Mouse (Mus musculus) heart, postnatal 0 days (tissue): Measurements from ENCODE around the gene S100pbp. TPM values are rescaled to one million over a fixed set of nuclear protein-coding genes. Genes with fewer than 3 reads are reported as not detected.

Source experiments
- ATAC-seq: fragments of 200-750 bp; cut with Nextera tagmentation; 2 replicates; pipeline ENCODE4 v1.8.0; 2017; ENCODE audit warnings: low read depth, moderate number of reproducible peaks, moderate library complexity; ENCODE audit not compliant: insufficient read depth
- DNase-seq: peaks from one replicate; pipeline ENCODE4 v3.0.0-alpha.2; 2016; ENCODE audit warnings: low spot score
- H3K27ac ChIP-seq: fragments of 300-500 bp; sonication (generic); 2 replicates; pipeline ENCODE4 v1.5.1; 2014; ENCODE audit warnings: low read depth, mild to moderate bottlenecking
- H3K27me3 ChIP-seq: fragments of 300-500 bp; sonication (generic); 2 replicates; pipeline ENCODE4 v1.6.1; 2014; ENCODE audit warnings: low read length, mixed read lengths; ENCODE audit not compliant: control insufficient read depth, insufficient read depth
- H3K36me3 ChIP-seq: fragments of 300-500 bp; sonication (generic); replicated peaks from 2 replicates; pipeline ENCODE4 v1.6.1; 2014; ENCODE audit warnings: low read length, mixed read lengths; ENCODE audit not compliant: control insufficient read depth, insufficient read depth
- H3K4me1 ChIP-seq: fragments of 300-500 bp; sonication (generic); 2 replicates; pipeline ENCODE4 v1.6.1; 2014; ENCODE audit warnings: antibody characterized with exemption; ENCODE audit not compliant: control insufficient read depth, insufficient read depth
- H3K4me2 ChIP-seq: fragments of 300-500 bp; sonication (generic); 2 replicates; pipeline ENCODE4 v1.6.1; 2014; ENCODE audit warnings: low read depth, mild to moderate bottlenecking, low read length, moderate library complexity
- H3K4me3 ChIP-seq: fragments of 300-500 bp; sonication (generic); 2 replicates; pipeline ENCODE4 v1.5.1; 2014; ENCODE audit warnings: low read depth, low read length
- H3K9ac ChIP-seq: fragments of 300-500 bp; sonication (generic); replicated peaks from 2 replicates; pipeline ENCODE4 v1.6.1; 2014; ENCODE audit warnings: low read depth, low read length, mixed read lengths
- H3K9me3 ChIP-seq: fragments of 300-500 bp; sonication (generic); replicated peaks from 2 replicates; pipeline ENCODE4 v1.6.1; 2016; ENCODE audit warnings: low read length; ENCODE audit not compliant: control insufficient read depth
- CTCF ChIP-seq: IDR thresholded peaks from 2 replicates; pipeline ENCODE4 v1.5.1; 2016; ENCODE audit warnings: antibody characterized with exemption, control low read depth, low read depth
- EP300 ChIP-seq: IDR thresholded peaks from 2 replicates; pipeline ENCODE4 v1.6.1; 2016; ENCODE audit warnings: antibody characterized with exemption, low read depth
- WGBS: fragments of 180-500 bp; shearing (Covaris S2); extraction: QIAGEN DNeasy Blood & Tissue Kit; methylation state at CpG from one replicate; pipeline ENCODE4 v1.1.7; 2014; 5-methylcytosine and 5-hydroxymethylcytosine counted together
- polyA plus RNA-seq: library from polyadenylated mRNA; unstranded; fragments of >200 nt; fragmentation: Nextera tagmentation; extraction: Ambion mirVana; gene quantifications from 2 replicates; pipeline ENCODE4 v1.2.1, GENCODE M21; 2015
- total RNA-seq: library from RNA; depleted of rRNA; stranded (reverse); fragments of >200 nt; gene quantifications from 2 replicates; pipeline ENCODE4 v1.2.3, GENCODE M21; 2014; ENCODE audit warnings: low replicate concordance

S100pbp gene
- total and polyA plus RNA-seq, 2 experiments from 2014 or later = 6.9 to 24.5 TPM

DNA sequence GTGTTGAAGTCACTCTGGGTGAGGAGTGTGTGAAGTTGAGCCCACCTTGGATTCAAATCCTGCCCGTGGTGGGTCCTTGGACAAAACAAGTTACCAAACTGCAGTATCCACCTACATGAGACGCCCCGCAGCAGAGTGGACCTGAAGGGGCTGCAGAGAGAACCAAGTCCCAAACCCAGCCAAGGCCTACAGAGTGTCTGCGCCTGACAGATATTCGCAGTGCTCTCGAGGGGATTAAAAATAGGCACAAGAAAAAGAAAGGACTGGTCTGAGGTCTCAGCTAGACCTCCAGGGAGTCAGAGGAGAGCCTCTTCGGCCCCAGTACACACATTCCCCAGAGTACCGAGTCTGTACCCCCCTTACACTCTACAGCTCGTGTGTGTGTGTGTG, 53.3 kb downstream of the S100pbp start:
- Histone ChIP-seq H3K27ac (no peak overlapping the region), H3K4me2 (peak overlapping the region; percentile 92), H3K36me3 (no peaks in the 10 kb centered on the region; the same call in 1 of the 2 replicates), H3K9me3 (no peaks in the 10 kb centered on the region), H3K4me3 (peak overlapping the region; percentile 63), H3K4me1 (peaks cover 12% of the 10 kb centered on the region), H3K9ac (peak overlapping the region; percentile 88), H3K27me3 (peaks cover 8% of the 10 kb centered on the region)
- TF ChIP-seq EP300 = no peak
- TF ChIP-seq CTCF = no peak
- ATAC-seq = no peak
- WGBS = 31% methylated on average over 9 of the region's 9 CpGs
- DNase-seq = no peak

GRCm38 (mm10) chr4:129135637-129136036, 53.9 kb downstream of the S100pbp start:
- DNase-seq (no peak), ATAC-seq (no peak)
- TF ChIP-seq CTCF = no peak
- no peak for TF ChIP-seq EP300
- Histone ChIP-seq H3K9me3 (no peaks in the 10 kb centered on the region), H3K4me1 (peaks cover 9% of the 10 kb centered on the region; the same call in 1 of the 2 replicates), H3K27me3 (peaks cover 12% of the 10 kb centered on the region), H3K4me3 (no peak overlapping the region), H3K36me3 (no peaks in the 10 kb centered on the region; the same call in 1 of the 2 replicates), H3K4me2 (no peak overlapping the region), H3K27ac (no peak overlapping the region), H3K9ac (no peak overlapping the region)
- WGBS = 61% methylated on average over 2 of the region's 2 CpGs

DNA sequence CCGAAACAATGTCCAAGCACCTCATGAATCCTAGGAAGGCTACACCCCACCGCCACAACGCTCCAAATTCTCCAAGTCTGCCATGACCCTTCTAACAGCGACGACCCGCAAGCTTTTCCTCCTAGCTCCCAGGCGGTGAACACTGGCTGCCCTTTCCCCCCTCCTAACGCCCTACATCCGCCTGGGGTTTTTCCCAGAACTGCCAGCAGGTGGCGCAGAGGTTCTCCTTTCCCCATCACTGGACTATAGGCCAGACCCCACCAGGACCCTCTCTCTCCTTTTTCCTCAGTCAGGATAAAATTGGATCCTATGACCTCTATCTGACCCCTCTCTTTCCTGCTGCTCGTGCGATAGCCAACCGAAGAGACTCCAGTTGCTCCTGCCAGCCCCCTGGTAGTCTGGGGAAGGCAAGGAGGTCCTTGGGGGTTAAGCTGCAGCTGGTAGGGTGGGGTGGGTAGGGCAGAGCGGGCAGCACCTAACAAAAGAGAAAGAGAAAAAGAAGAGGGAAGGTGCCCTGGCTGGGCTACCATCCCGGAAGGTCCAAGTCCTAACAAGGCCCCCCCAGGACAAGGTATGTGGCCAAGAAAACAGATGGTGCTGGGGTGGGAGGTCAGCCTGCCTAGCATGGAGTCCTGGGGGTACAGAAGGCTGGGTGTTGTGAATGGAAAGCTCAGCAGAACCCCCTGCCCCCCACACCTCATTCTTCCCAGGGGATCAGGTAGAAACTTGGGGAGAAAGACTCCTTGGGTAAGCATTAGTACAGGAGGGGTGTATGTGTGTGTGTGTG, 54.5 kb downstream of the S100pbp start:
- ATAC-seq = 0 out of 2 replicates have a peak, but pooled peaks have one; percentile 34
- Histone ChIP-seq H3K4me1 (peaks cover 10% of the 10 kb centered on the region; the same call in 1 of the 2 replicates), H3K27me3 (peaks cover 16% of the 10 kb centered on the region), H3K9ac (no peak overlapping the region), H3K9me3 (no peaks in the 10 kb centered on the region), H3K4me3 (0 out of 2 replicates have a peak overlapping the region, but pooled peaks have one; percentile 11), H3K27ac (no peak overlapping the region), H3K36me3 (no peaks in the 10 kb centered on the region; the same call in 1 of the 2 replicates), H3K4me2 (peak overlapping the region; percentile 49)
- peak; percentile 65 for DNase-seq
- 11% methylated on average over 15 of the region's 15 CpGs for WGBS
- peak; percentile 84 for TF ChIP-seq CTCF
- no peak for TF ChIP-seq EP300

GRCm38 (mm10) chr4:129130755-129131303, 58.7 kb downstream of the S100pbp start:
- no peak for ATAC-seq
- Histone ChIP-seq H3K4me3 (peak overlapping the region; percentile 11; the same call in 1 of the 2 replicates), H3K4me1 (0 out of 2 replicates have a peak, but pooled peaks cover 3% of the 10 kb centered on the region), H3K27me3 (peaks cover 18% of the 10 kb centered on the region), H3K4me2 (peak overlapping the region; percentile 28; the same call in 1 of the 2 replicates), H3K27ac (no peak overlapping the region), H3K36me3 (no peaks in the 10 kb centered on the region), H3K9ac (no peak overlapping the region), H3K9me3 (no peaks in the 10 kb centered on the region)
- no peak for DNase-seq
- TF ChIP-seq CTCF = no peak
- TF ChIP-seq EP300 = no peak
- WGBS = 5% methylated on average over 16 of the region's 17 CpGs

DNA sequence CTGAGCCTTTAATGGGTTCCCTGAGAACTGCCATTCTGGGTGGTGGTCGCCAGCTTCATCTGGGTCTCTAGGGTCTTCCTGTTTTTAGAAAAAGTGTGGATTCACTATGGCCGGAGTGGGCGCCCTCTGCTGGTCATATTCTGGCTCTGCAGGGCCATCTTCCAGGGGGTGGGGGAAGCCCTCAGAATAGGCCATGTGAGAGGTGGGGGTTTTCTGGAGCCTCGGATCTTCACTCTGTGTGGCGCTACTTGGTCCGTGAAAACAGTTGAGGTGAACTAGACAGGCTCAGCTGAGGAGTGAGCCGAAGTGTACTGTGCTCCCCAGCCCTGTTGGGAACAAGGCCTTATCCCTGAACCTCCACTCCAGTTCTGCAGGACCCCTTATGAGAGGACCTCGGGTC, 59.4 kb downstream of the S100pbp start:
- Histone ChIP-seq H3K27me3 (peaks cover 25% of the 10 kb centered on the region), H3K9ac (no peak overlapping the region), H3K4me3 (no peak overlapping the region), H3K4me2 (no peak overlapping the region), H3K9me3 (no peaks in the 10 kb centered on the region), H3K36me3 (no peaks in the 10 kb centered on the region), H3K4me1 (0 out of 2 replicates have a peak, but pooled peaks cover 3% of the 10 kb centered on the region), H3K27ac (no peak overlapping the region)
- DNase-seq (no peak), ATAC-seq (no peak)
- TF ChIP-seq CTCF = peak; percentile 58
- TF ChIP-seq EP300 = no peak
- WGBS = 3% methylated on average over 8 of the region's 8 CpGs
